Mouse (Mus musculus) liver, embryonic 14.5 days (tissue): Measurements from ENCODE around the gene Wnk2. TPM values are rescaled to one million over a fixed set of nuclear protein-coding genes. Genes with fewer than 3 reads are reported as not detected.

Experiments
- ATAC-seq: fragments of 200-750 bp; cut with Nextera tagmentation; 2 replicates; pipeline ENCODE4 v1.8.0; 2017; ENCODE audit warnings: moderate number of reproducible peaks, mild to moderate bottlenecking, moderate library complexity; ENCODE audit not compliant: insufficient read depth
- DNase-seq, 3 experiments: peaks; one replicate each; pipeline ENCODE4 v3.0.0-alpha.2; 2012 to 2013; ENCODE audit warnings: low read depth in 3 of 3, low spot score in 3 of 3
- H3K27ac ChIP-seq: fragments of 300-500 bp; sonication (generic); 2 replicates; pipeline ENCODE4 v1.5.1; 2014; ENCODE audit warnings: moderate library complexity, mild to moderate bottlenecking, control low read depth, inconsistent platforms
- H3K27me3 ChIP-seq: fragments of 300-500 bp; sonication (generic); 2 replicates; pipeline ENCODE4 v1.6.1; 2014; ENCODE audit warnings: mild to moderate bottlenecking, low read length, moderate library complexity; ENCODE audit not compliant: control insufficient read depth, insufficient read depth
- H3K36me3 ChIP-seq: fragments of 300-500 bp; sonication (generic); replicated peaks from 2 replicates; pipeline ENCODE4 v1.6.1; 2014; ENCODE audit warnings: low read depth; ENCODE audit not compliant: control insufficient read depth, insufficient read depth
- H3K4me1 ChIP-seq, 2 experiments: fragments of 200-500 bp in 1 of 2; fragments of 300-500 bp in 1 of 2; sonication (generic) in 1 of 2; replicated peaks; 2 replicates each; pipeline ENCODE4 v1.6.1; 2012 to 2014; ENCODE audit warnings: antibody characterized with exemption in 1 of 2, inconsistent platforms in 1 of 2, low read length in 1 of 2; ENCODE audit not compliant: control insufficient read depth in 2 of 2, insufficient read depth in 2 of 2
- H3K4me2 ChIP-seq: fragments of 300-500 bp; sonication (generic); 2 replicates; pipeline ENCODE4 v1.6.1; 2014; ENCODE audit warnings: low read depth, mild to moderate bottlenecking, control low read depth, moderate library complexity
- H3K4me3 ChIP-seq, 2 experiments: fragments of 200-500 bp in 1 of 2; fragments of 300-500 bp in 1 of 2; sonication (generic) in 1 of 2; 2 replicates each; pipeline ENCODE4 v1.5.1; 2012 to 2014; ENCODE audit warnings: low read depth in 2 of 2, low read length in 2 of 2, mild to moderate bottlenecking in 2 of 2, control low read depth in 1 of 2, inconsistent platforms in 1 of 2, moderate library complexity in 1 of 2; ENCODE audit not compliant: insufficient read depth in 1 of 2
- H3K9ac ChIP-seq: fragments of 300-500 bp; sonication (generic); replicated peaks from 2 replicates; pipeline ENCODE4 v1.6.1; 2014; ENCODE audit warnings: mild to moderate bottlenecking, control low read depth, moderate library complexity
- H3K9me3 ChIP-seq: fragments of 300-500 bp; sonication (generic); 2 replicates; pipeline ENCODE4 v1.6.1; 2016; ENCODE audit warnings: low read length, mixed read lengths; ENCODE audit not compliant: control insufficient read depth
- CTCF ChIP-seq: IDR thresholded peaks from 2 replicates; pipeline ENCODE4 v1.5.1; 2016; ENCODE audit warnings: antibody characterized with exemption, low read depth, control low read depth
- EP300 ChIP-seq: IDR thresholded peaks from 2 replicates; pipeline ENCODE4 v1.6.1; 2016; ENCODE audit warnings: antibody characterized with exemption, low read depth
- WGBS: fragments of 180-500 bp; shearing (Covaris S2); extraction: QIAGEN DNeasy Blood & Tissue Kit; methylation state at CpG from one replicate; pipeline ENCODE4 v1.1.7; 2014; ENCODE audit not compliant: insufficient replicate concordance; 5-methylcytosine and 5-hydroxymethylcytosine counted together
- polyA plus RNA-seq, 2 experiments: library from polyadenylated mRNA; depleted of rRNA in 1 of 2; stranded (reverse) in 1 of 2; unstranded in 1 of 2; fragments of >200 nt; fragmentation: Nextera tagmentation in 1 of 2; extraction: Ambion mirVana in 1 of 2; gene quantifications; 2 replicates each; pipeline versions ENCODE4 v1.2.1 to v1.2.3; 2012 to 2014

Gene Wnk2
- polyA plus RNA-seq, 2 experiments, result 0.05 to 0.13 TPM

GRCm38 (mm10) chr13:49134491-49134890 is 13.3 kb downstream of the Wnk2 start:
- H3K9ac ChIP-seq, result no peak overlapping the region

GRCm38 (mm10) chr13:49133125-49133524 is 14.7 kb downstream of the Wnk2 start:
- WGBS, result 41% methylated on average over 4 of the region's 4 CpGs
- Histone ChIP-seq H3K4me2 (no peak overlapping the region), H3K27me3 (no peaks in the 10 kb centered on the region), H3K9me3 (no peaks in the 10 kb centered on the region), H3K27ac (no peak overlapping the region), H3K4me1 (no peaks in the 10 kb centered on the region), H3K9ac (no peak overlapping the region), H3K36me3 (no peaks in the 10 kb centered on the region), H3K4me3 (no peak overlapping the region)
- ATAC-seq, result no peak
- DNase-seq, result no peak
- TF ChIP-seq CTCF, result no peak
- no peak for TF ChIP-seq EP300

More at GRCm38 (mm10) chr13:49134491-49134890, 13.3 kb downstream of the Wnk2 start:
- DNase-seq, result no peak
- no peak overlapping the region for H3K4me2 ChIP-seq
- no peaks in the 10 kb centered on the region for H3K9me3 ChIP-seq
- ATAC-seq, result no peak
- TF ChIP-seq EP300 (no peak), CTCF (no peak)
- H3K4me3 ChIP-seq, result no peak overlapping the region
- H3K27ac ChIP-seq, result no peak overlapping the region
- H3K4me1 ChIP-seq, result no peaks in the 10 kb centered on the region
- WGBS, result 72% methylated on average over 11 of the region's 11 CpGs
- H3K36me3 ChIP-seq, result no peaks in the 10 kb centered on the region
- no peaks in the 10 kb centered on the region for H3K27me3 ChIP-seq

- Histone ChIP-seq H3K9me3 (no peaks in the 10 kb centered on the region), H3K4me3 (no peak overlapping the region), H3K4me2 (no peak overlapping the region), H3K36me3 (no peaks in the 10 kb centered on the region), H3K4me1 (no peaks in the 10 kb centered on the region), H3K27me3 (no peaks in the 10 kb centered on the region), H3K9ac (no peak overlapping the region), H3K27ac (no peak overlapping the region)
- no peak for TF ChIP-seq CTCF
- TF ChIP-seq EP300, result no peak
- DNase-seq (no peak), ATAC-seq (no peak)
- WGBS, result 59% methylated on average over 7 of the region's 7 CpGs
These were observed 15.7 kb downstream of the Wnk2 start for GRCm38 (mm10) chr13:49131946-49132687.

- WGBS, result 62% methylated on average over 4 of the region's 4 CpGs
- DNase-seq (no peak), ATAC-seq (no peak)
- H3K4me1 ChIP-seq, result no peaks in the 10 kb centered on the region
- TF ChIP-seq CTCF, result no peak
- no peak overlapping the region for H3K9ac ChIP-seq
- H3K9me3 ChIP-seq, result no peaks in the 10 kb centered on the region
- no peaks in the 10 kb centered on the region for H3K36me3 ChIP-seq
- H3K4me3 ChIP-seq, result no peak overlapping the region
- H3K4me2 ChIP-seq, result no peak overlapping the region
- H3K27me3 ChIP-seq, result no peaks in the 10 kb centered on the region
- H3K27ac ChIP-seq, result no peak overlapping the region
These were observed 16.4 kb downstream of the Wnk2 start for GRCm38 (mm10) chr13:49131342-49131855.

GRCm38 (mm10) chr13:49129845-49130244 is 18.0 kb downstream of the Wnk2 start:
- ATAC-seq (no peak), DNase-seq (no peak)
- Histone ChIP-seq H3K4me2 (no peak overlapping the region), H3K9ac (no peak overlapping the region), H3K27ac (no peak overlapping the region), H3K27me3 (no peaks in the 10 kb centered on the region), H3K4me3 (no peak overlapping the region), H3K36me3 (no peaks in the 10 kb centered on the region), H3K4me1 (no peaks in the 10 kb centered on the region), H3K9me3 (no peaks in the 10 kb centered on the region)
- TF ChIP-seq EP300 (no peak), CTCF (no peak)
- 42% methylated on average over 4 of the region's 4 CpGs for WGBS
